Mouse (Mus musculus): ENCODE results near the gene Uba2. TPM values are rescaled to one million over a fixed set of nuclear protein-coding genes. Genes with fewer than 3 reads are reported as not detected.
A peak's percentile ranks its signal among the peaks of the same experiment; 100 is the strongest.

Gene Uba2
- polyA plus RNA-seq, 1 experiment from 2014 or later: 226 TPM

DNA sequence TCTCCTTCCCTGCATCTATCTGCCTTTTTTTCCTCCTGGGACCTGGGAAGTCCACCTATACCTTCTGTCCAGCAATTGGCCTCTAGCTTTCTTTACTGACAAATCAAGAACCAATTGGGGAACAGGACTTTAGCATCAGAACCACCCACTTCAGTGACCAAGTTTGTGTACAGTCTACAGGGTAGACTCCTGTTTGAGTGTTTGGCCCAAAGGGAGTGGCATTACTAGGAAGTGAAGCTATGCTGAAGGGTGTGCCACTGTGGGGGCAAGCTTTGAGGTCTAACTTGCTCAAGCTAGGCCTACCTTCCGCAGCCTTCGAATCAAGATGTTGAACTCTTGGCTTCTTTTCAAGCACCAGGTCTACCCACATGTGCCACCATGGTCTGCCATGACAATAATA, 31.4 kb upstream of the Uba2 start:
- H3K9me3 ChIP-seq (ENCODE audit: control insufficient read depth, low read length): no peaks in the 10 kb centered on the region
- no peaks in the 10 kb centered on the region for H3K27me3 ChIP-seq (replicated peaks; ENCODE audit: control insufficient read depth, insufficient read depth, low read length)
- ATAC-seq (replicated peaks; ENCODE audit: low FRiP score) (no peak), DNase-seq (ENCODE audit: low spot score) (no peak)
- 94% methylated on average over 2 of the region's 2 CpGs for WGBS
- H3K27ac ChIP-seq (ENCODE audit: low read depth, low read length): no peak overlapping the region
- H3K4me1 ChIP-seq (replicated peaks; ENCODE audit: control insufficient read depth, insufficient read depth, low read length): no peaks in the 10 kb centered on the region; the same call in 1 of the 2 replicates
- peaks cover 54% of the 10 kb centered on the region for H3K36me3 ChIP-seq (ENCODE audit: control insufficient read depth, insufficient read depth, low read length)
- no peak overlapping the region for H3K9ac ChIP-seq (ENCODE audit: low read depth, low read length)
- H3K4me2 ChIP-seq: no peak overlapping the region
- H3K4me3 ChIP-seq (ENCODE audit: low read depth, low read length): no peak overlapping the region

DNA sequence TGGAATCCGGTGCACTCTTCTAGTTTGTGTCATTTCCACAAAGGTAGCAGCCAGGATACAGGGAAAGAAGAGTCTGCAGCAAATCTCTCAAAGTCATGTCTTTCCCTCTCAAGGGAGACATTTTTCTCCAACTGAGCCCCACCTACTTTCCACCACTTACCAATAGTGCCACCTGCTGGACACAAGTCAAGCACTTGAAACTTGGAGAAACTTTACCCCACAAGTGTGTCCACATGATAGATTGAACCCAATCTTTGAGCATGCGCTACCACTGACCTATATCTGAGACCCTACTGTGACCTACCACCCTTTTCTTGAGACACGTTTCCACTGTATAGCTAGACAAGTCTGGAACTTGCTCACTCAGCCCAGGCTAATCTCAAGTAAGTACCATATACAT, 28.9 kb upstream of the Uba2 start:
- 40% methylated on average over 3 of the region's 3 CpGs for WGBS
- H3K4me1 ChIP-seq (replicated peaks; ENCODE audit: control insufficient read depth, insufficient read depth, low read length): peaks cover 3% of the 10 kb centered on the region; the same call in 1 of the 2 replicates
- no peaks in the 10 kb centered on the region for H3K9me3 ChIP-seq (ENCODE audit: control insufficient read depth, low read length)
- no peak overlapping the region for H3K4me3 ChIP-seq (ENCODE audit: low read depth, low read length)
- DNase-seq (ENCODE audit: low spot score): no peak
- no peak overlapping the region for H3K27ac ChIP-seq (ENCODE audit: low read depth, low read length)
- H3K36me3 ChIP-seq (ENCODE audit: control insufficient read depth, insufficient read depth, low read length): peaks cover 32% of the 10 kb centered on the region
- H3K4me2 ChIP-seq: no peak overlapping the region
- no peak for ATAC-seq (replicated peaks; ENCODE audit: low FRiP score)
- H3K9ac ChIP-seq (ENCODE audit: low read depth, low read length): no peak overlapping the region
- H3K27me3 ChIP-seq (replicated peaks; ENCODE audit: control insufficient read depth, insufficient read depth, low read length): no peaks in the 10 kb centered on the region

DNA sequence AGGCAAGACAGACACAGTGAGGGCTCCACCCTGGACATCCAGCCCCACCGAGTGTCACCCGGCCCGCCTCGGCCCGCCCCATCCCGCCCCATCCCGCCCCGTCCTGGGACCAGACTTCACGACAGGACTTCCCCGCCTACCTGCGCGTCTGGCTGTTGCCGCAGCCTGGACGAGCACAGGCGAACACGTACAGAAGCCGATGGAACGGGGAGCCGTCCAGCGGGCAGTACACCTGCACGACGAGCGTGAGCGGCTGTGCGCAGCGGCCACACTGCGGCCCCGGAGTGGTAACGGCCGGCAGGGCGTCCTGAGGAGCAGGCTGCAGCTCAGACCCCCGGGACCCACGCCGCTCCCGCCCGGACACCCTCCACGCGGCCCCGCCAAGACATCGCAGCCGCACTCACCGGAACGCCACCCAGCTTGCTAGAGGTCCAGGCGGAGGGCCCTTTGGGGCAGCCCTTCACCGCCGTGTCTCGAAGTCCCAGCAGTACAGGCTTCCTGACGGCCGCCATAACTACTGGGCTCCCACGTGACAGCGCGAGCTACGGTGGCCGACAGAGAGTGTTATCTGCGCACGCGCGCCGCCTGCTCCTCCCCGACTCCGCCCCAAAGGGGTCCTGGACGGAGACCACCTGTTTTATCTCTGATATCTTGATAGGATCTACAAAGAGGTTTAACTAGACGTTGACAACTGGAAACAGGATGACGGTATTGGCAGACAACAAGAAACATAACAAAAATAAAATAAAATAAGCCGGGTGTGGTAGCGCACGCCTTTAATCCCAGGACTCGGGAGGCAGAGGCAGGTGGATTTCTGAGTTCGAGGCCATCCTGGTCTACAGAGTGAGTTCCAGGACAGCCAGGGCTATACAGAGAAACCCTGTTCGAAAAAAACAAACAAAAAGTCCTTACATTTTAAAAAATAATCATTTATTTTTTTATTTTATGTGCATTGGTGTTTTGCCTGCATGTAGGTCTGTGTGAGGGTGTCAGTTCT, 27.0 kb upstream of the Uba2 start, which contains the start of gene Pdcd2l:
TSS of gene Pdcd2l (minus strand) at position 530 of the 997 bp plus-strand sequence.
- WGBS: 2% methylated on average over 70 of the region's 70 CpGs
- H3K27ac ChIP-seq (ENCODE audit: low read depth, low read length): peak within 1 kb of the TSS; percentile 7; the same call in 1 of the 2 replicates
- H3K9ac ChIP-seq (ENCODE audit: low read depth, low read length): peak within 1 kb of the TSS; percentile 64
- peak within 1 kb of the TSS; percentile 70 for H3K4me3 ChIP-seq (ENCODE audit: low read depth, low read length)
- ATAC-seq (replicated peaks; ENCODE audit: low FRiP score) (peak; percentile 90), DNase-seq (ENCODE audit: low spot score) (peak; percentile 89)
- H3K36me3 ChIP-seq (ENCODE audit: control insufficient read depth, insufficient read depth, low read length): peaks cover 22% of the 10 kb centered on the region
- H3K4me2 ChIP-seq: peak within 1 kb of the TSS; percentile 72
- H3K4me1 ChIP-seq (replicated peaks; ENCODE audit: control insufficient read depth, insufficient read depth, low read length): peaks cover 3% of the 10 kb centered on the region; the same call in 1 of the 2 replicates
- no peaks in the 10 kb centered on the region for H3K9me3 ChIP-seq (ENCODE audit: control insufficient read depth, low read length)
- no peaks in the 10 kb centered on the region for H3K27me3 ChIP-seq (replicated peaks; ENCODE audit: control insufficient read depth, insufficient read depth, low read length)

DNA sequence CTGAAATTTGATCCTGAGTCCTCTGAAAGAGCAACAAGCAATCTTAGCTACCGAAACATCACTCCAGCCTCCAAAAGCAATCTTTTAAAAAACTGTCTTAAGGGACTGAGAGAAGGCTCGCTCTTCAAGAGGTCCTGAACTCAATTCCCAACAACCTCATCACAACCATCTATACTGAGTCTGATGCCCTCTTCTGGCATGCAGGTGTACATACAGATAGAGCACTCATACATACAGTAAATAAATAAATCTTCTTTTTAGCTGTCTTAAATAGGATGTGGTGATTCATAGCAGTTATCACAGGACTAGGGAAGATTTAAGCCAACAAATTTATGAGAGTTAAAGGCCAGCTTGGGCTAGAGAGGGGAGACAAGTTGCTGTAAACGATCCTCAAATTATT, 26.2 kb upstream of the Uba2 start:
- Histone ChIP-seq H3K9ac (ENCODE audit: low read depth, low read length) (peak overlapping the region; percentile 64), H3K27me3 (replicated peaks; ENCODE audit: control insufficient read depth, insufficient read depth, low read length) (no peaks in the 10 kb centered on the region), H3K9me3 (ENCODE audit: control insufficient read depth, low read length) (no peaks in the 10 kb centered on the region), H3K27ac (ENCODE audit: low read depth, low read length) (no peak overlapping the region), H3K36me3 (ENCODE audit: control insufficient read depth, insufficient read depth, low read length) (peaks cover 16% of the 10 kb centered on the region), H3K4me1 (replicated peaks; ENCODE audit: control insufficient read depth, insufficient read depth, low read length) (peaks cover 3% of the 10 kb centered on the region; the same call in 1 of the 2 replicates), H3K4me2 (peak overlapping the region; percentile 72), H3K4me3 (ENCODE audit: low read depth, low read length) (peak overlapping the region; percentile 70)
- ATAC-seq (replicated peaks; ENCODE audit: low FRiP score) (0 out of 2 replicates have a peak, but pooled peaks have one; percentile 40), DNase-seq (ENCODE audit: low spot score) (no peak)
- WGBS: 45% methylated on average over 3 of the region's 3 CpGs

DNA sequence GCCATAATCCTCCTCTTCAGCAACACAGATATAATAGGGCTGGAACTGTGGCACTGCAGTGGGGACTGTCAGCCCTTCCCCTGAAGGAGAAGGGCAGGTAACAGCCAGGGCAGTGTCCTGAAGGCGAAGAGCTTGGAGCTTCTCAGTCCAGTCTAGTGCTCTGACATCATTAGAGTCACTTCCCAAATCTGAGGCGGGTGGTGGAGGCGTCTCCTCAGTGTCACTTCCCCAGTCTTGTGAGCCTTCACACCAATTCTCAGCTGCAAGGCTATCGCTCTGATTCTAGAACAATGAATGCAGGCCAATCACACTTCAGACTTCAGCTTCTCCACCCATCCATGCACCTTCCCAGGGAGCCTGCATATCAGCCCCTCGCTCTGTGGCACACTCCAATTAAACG, 23.4 kb upstream of the Uba2 start:
- Histone ChIP-seq H3K4me2 (no peak overlapping the region), H3K9ac (ENCODE audit: low read depth, low read length) (no peak overlapping the region), H3K4me1 (replicated peaks; ENCODE audit: control insufficient read depth, insufficient read depth, low read length) (peaks cover 3% of the 10 kb centered on the region), H3K36me3 (ENCODE audit: control insufficient read depth, insufficient read depth, low read length) (peaks cover 31% of the 10 kb centered on the region), H3K27ac (ENCODE audit: low read depth, low read length) (no peak overlapping the region), H3K9me3 (ENCODE audit: control insufficient read depth, low read length) (no peaks in the 10 kb centered on the region), H3K27me3 (replicated peaks; ENCODE audit: control insufficient read depth, insufficient read depth, low read length) (no peaks in the 10 kb centered on the region), H3K4me3 (ENCODE audit: low read depth, low read length) (no peak overlapping the region)
- ATAC-seq (replicated peaks; ENCODE audit: low FRiP score): no peak
- WGBS: 84% methylated on average over 6 of the region's 6 CpGs
- no peak for DNase-seq (ENCODE audit: low spot score)

DNA sequence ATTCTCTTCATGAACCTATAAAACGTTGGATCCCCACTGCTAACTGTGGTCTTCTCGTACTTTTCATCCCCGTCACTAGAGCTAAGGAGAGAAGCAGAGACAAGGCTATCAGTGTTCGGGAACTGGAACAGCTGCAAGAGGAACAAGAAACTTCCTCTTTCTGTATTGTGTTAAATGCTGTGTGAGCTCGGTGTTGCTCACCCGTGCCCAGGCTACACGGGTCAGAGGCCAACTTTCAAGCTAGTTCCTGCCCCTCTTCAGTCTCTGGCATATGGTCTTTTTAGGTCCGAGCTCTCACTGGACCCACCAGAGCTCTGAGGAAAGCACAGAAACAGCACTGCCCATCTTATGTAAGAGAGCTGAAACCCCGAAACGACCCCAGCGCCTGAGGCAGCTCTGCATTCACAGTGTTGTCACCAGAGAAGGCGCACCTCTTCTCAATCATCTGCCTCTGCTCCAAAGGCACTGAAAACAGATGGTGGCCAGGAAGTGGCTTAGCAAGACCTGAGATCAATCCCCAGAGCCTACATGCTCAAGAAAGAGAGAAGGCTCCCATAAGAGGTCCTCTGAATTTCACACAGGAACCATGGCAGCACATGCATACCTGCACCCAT, 20.1 kb upstream of the Uba2 start:
- Histone ChIP-seq H3K36me3 (ENCODE audit: control insufficient read depth, insufficient read depth, low read length) (peaks cover 49% of the 10 kb centered on the region), H3K9ac (ENCODE audit: low read depth, low read length) (no peak overlapping the region)
- ATAC-seq (replicated peaks; ENCODE audit: low FRiP score): no peak

DNA sequence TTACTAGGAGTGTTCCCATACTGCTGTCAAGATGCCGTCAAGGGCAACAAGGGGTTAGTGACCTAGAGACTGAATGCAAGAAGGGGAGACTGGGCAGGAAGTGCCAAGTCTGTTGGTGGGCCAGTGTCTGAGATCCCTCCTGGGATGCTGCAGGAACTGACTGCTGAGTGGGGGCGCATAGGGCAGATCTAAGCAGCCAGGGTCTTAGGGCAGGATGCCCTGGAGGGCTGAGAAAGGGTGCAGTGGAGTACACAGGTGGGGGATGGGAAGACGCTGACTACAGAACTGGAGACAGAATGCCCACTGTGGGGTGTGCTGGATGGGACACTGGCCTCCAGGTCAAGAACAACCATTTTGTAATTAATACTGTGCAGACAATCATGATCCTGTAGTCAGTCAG, 14.4 kb upstream of the Uba2 start:
- H3K27ac ChIP-seq (ENCODE audit: low read depth, low read length): no peak overlapping the region
- H3K9me3 ChIP-seq (ENCODE audit: control insufficient read depth, low read length): no peaks in the 10 kb centered on the region
- no peaks in the 10 kb centered on the region for H3K27me3 ChIP-seq (replicated peaks; ENCODE audit: control insufficient read depth, insufficient read depth, low read length)
- H3K4me3 ChIP-seq (ENCODE audit: low read depth, low read length): no peak overlapping the region
- no peak overlapping the region for H3K4me2 ChIP-seq
- peaks cover 31% of the 10 kb centered on the region for H3K36me3 ChIP-seq (ENCODE audit: control insufficient read depth, insufficient read depth, low read length)
- no peak overlapping the region for H3K9ac ChIP-seq (ENCODE audit: low read depth, low read length)
- no peaks in the 10 kb centered on the region; the same call in 1 of the 2 replicates for H3K4me1 ChIP-seq (replicated peaks; ENCODE audit: control insufficient read depth, insufficient read depth, low read length)
- 73% methylated on average over 3 of the region's 3 CpGs for WGBS
- DNase-seq (ENCODE audit: low spot score): no peak
- ATAC-seq (replicated peaks; ENCODE audit: low FRiP score): no peak; the same call in 1 of the 2 replicates

More for the DNA sequence above, 20.1 kb upstream of the Uba2 start:
- Histone ChIP-seq H3K4me1 (replicated peaks; ENCODE audit: control insufficient read depth, insufficient read depth, low read length) (no peaks in the 10 kb centered on the region; the same call in 1 of the 2 replicates), H3K4me2 (no peak overlapping the region), H3K27ac (ENCODE audit: low read depth, low read length) (no peak overlapping the region), H3K4me3 (ENCODE audit: low read depth, low read length) (no peak overlapping the region), H3K9me3 (ENCODE audit: control insufficient read depth, low read length) (no peaks in the 10 kb centered on the region), H3K27me3 (replicated peaks; ENCODE audit: control insufficient read depth, insufficient read depth, low read length) (no peaks in the 10 kb centered on the region)
- DNase-seq (ENCODE audit: low spot score): no peak
- 63% methylated on average over 12 of the region's 12 CpGs for WGBS

DNA sequence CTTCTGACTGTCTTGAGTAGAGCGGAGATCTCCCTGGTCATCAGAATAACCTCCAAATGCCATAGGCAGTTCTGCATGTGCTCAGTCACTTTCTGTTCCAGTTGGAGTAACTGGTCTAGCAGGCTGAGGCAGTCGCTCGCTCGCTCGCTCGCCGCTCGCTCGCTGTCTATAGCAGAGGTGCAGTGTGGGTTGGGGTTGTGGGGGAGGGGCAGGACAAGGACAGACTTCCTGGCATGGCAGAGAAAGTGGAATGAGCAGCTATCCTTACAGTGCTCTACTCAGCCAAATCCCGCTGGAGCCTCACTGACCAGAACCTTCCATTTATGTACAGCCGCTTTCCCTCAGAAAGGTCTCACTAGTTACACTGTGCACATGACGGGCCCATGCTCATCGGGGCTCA, 14.0 kb upstream of the Uba2 start:
- H3K4me3 ChIP-seq (ENCODE audit: low read depth, low read length): no peak overlapping the region

More for the DNA sequence above, 14.0 kb upstream of the Uba2 start:
- H3K9me3 ChIP-seq (ENCODE audit: control insufficient read depth, low read length): no peaks in the 10 kb centered on the region
- DNase-seq (ENCODE audit: low spot score) (no peak), ATAC-seq (replicated peaks; ENCODE audit: low FRiP score) (no peak; the same call in 1 of the 2 replicates)
- no peaks in the 10 kb centered on the region for H3K27me3 ChIP-seq (replicated peaks; ENCODE audit: control insufficient read depth, insufficient read depth, low read length)
- no peak overlapping the region for H3K27ac ChIP-seq (ENCODE audit: low read depth, low read length)
- no peak overlapping the region for H3K4me2 ChIP-seq
- 87% methylated on average over 13 of the region's 13 CpGs for WGBS
- peaks cover 27% of the 10 kb centered on the region; the same call in 1 of the 2 replicates for H3K36me3 ChIP-seq (ENCODE audit: control insufficient read depth, insufficient read depth, low read length)
- no peaks in the 10 kb centered on the region for H3K4me1 ChIP-seq (replicated peaks; ENCODE audit: control insufficient read depth, insufficient read depth, low read length)
- H3K9ac ChIP-seq (ENCODE audit: low read depth, low read length): no peak overlapping the region

All from liver, embryonic 11.5 days (tissue).